Mouse (Mus musculus) forebrain, embryonic 11.5 days (tissue): ENCODE results near the gene Mtfp1. TPM values are rescaled to one million over a fixed set of nuclear protein-coding genes. Genes with fewer than 3 reads are reported as not detected.
A peak's percentile ranks its signal among the peaks of the same experiment; 100 is the strongest.

Experiments used
- ATAC-seq: fragments of 200-750 bp; cut with Nextera tagmentation; replicated peaks from 2 replicates; pipeline ENCODE4 v1.8.0; 2017; ENCODE audit warnings: moderate TSS enrichment; ENCODE audit not compliant: low FRiP score
- DNase-seq: peaks from one replicate; pipeline ENCODE4 v3.0.0-alpha.2; 2017; ENCODE audit warnings: low spot score
- H3K27ac ChIP-seq: fragments of 300-500 bp; sonication (generic); 2 replicates; pipeline ENCODE4 v1.5.1; 2014; ENCODE audit warnings: low read depth, low read length
- H3K27me3 ChIP-seq: fragments of 300-500 bp; sonication (generic); 2 replicates; pipeline ENCODE4 v1.6.1; 2014; ENCODE audit warnings: mild to moderate bottlenecking, low read length, mixed read lengths; ENCODE audit not compliant: control insufficient read depth, insufficient read depth
- H3K36me3 ChIP-seq: fragments of 300-500 bp; sonication (generic); 2 replicates; pipeline ENCODE4 v1.6.1; 2014; ENCODE audit warnings: mild to moderate bottlenecking, low read length, moderate library complexity, mixed read lengths; ENCODE audit not compliant: control insufficient read depth, insufficient read depth
- H3K4me1 ChIP-seq: fragments of 300-500 bp; sonication (generic); replicated peaks from 2 replicates; pipeline ENCODE4 v1.6.1; 2014; ENCODE audit warnings: low read length, mixed read lengths; ENCODE audit not compliant: control insufficient read depth, insufficient read depth
- H3K4me2 ChIP-seq: fragments of 300-500 bp; sonication (generic); 2 replicates; pipeline ENCODE4 v1.6.1; 2014; ENCODE audit warnings: low read depth, mild to moderate bottlenecking, low read length, moderate library complexity, mixed read lengths; ENCODE audit not compliant: severe bottlenecking
- H3K4me3 ChIP-seq: fragments of 300-500 bp; sonication (generic); 2 replicates; pipeline ENCODE4 v1.5.1; 2014; ENCODE audit warnings: low read depth, low read length
- H3K9ac ChIP-seq: fragments of 300-500 bp; sonication (generic); 2 replicates; pipeline ENCODE4 v1.6.1; 2014; ENCODE audit warnings: low read length
- H3K9me3 ChIP-seq: fragments of 300-500 bp; sonication (generic); 2 replicates; pipeline ENCODE4 v1.6.1; 2016; ENCODE audit warnings: low read length, mixed read lengths; ENCODE audit not compliant: control insufficient read depth
- WGBS: fragments of 180-500 bp; shearing (Covaris S2); extraction: QIAGEN DNeasy Blood & Tissue Kit; methylation state at CpG from one replicate; pipeline ENCODE4 v1.1.7; 2014; 5-methylcytosine and 5-hydroxymethylcytosine counted together
- polyA plus RNA-seq: library from polyadenylated mRNA; unstranded; fragments of >200 nt; fragmentation: Nextera tagmentation; extraction: Ambion mirVana; gene quantifications from 2 replicates; pipeline ENCODE4 v1.2.1, GENCODE M21; 2014

Gene Mtfp1
- polyA plus RNA-seq, 1 experiment from 2014 or later = 7.9 TPM

DNA sequence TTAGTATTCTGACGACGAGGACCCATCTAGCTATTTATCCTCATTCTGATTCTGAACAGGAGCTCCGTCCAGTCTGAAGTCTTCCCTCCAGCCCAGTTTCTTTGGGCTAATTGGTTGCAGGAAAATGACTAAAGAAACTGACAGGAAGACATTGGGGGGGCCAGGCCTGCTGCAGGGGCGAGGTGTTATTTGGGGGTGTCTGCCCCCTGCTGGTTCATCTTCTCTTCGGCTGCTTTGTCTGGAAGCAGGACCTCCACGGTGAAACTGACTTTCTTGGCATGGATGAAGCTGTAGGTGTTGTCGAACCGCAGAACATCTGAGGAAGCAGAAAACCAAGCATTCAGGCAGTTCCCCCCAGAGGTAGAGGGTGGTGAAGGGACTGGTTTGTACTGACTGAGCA, 2.9 kb upstream of the Mtfp1 start:
- DNase-seq (no peak), ATAC-seq (no peak)
- Histone ChIP-seq H3K4me1 (peaks cover 9% of the 10 kb centered on the region; the same call in 1 of the 2 replicates), H3K4me2 (no peak overlapping the region), H3K9me3 (no peaks in the 10 kb centered on the region), H3K4me3 (no peak overlapping the region), H3K27me3 (no peaks in the 10 kb centered on the region), H3K27ac (no peak overlapping the region), H3K9ac (no peak overlapping the region), H3K36me3 (no peaks in the 10 kb centered on the region)
- 69% methylated on average over 8 of the region's 8 CpGs for WGBS

DNA sequence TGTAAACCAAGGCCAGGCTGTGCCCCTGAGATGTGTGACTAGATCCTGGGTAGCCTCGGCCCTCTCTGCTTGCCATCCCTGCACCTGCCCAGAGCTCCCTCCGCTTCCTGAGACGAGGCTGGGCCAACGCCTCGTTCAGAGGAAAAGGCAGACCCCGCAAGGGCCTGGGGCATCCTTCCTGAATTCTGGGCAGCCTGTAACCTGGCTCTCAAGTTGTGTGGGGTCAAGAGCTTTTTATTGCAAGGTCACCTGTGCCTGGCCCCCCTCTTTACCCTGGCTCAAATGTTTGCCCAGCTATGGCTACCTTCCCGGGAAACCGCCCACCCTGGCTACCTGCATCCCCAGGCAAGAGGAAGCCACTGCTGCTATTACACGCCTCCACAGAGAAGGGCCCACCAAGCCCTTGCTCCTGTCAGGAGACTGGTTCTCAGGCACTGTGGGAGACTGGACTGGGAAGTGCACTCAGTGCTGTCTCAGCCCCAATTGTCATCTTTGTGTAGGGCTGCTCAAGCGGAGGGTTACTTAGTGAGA, 1.9 kb upstream of the Mtfp1 start:
- Histone ChIP-seq H3K4me2 (peak overlapping the region; percentile 90), H3K4me1 (peaks cover 9% of the 10 kb centered on the region; the same call in 1 of the 2 replicates), H3K27me3 (no peaks in the 10 kb centered on the region), H3K9me3 (no peaks in the 10 kb centered on the region), H3K9ac (peak overlapping the region; percentile 77), H3K36me3 (no peaks in the 10 kb centered on the region), H3K4me3 (peak overlapping the region; percentile 46), H3K27ac (peak overlapping the region; percentile 84)
- 20% methylated on average over 10 of the region's 10 CpGs for WGBS
- DNase-seq = peak; percentile 60
- peak; percentile 46 for ATAC-seq

DNA sequence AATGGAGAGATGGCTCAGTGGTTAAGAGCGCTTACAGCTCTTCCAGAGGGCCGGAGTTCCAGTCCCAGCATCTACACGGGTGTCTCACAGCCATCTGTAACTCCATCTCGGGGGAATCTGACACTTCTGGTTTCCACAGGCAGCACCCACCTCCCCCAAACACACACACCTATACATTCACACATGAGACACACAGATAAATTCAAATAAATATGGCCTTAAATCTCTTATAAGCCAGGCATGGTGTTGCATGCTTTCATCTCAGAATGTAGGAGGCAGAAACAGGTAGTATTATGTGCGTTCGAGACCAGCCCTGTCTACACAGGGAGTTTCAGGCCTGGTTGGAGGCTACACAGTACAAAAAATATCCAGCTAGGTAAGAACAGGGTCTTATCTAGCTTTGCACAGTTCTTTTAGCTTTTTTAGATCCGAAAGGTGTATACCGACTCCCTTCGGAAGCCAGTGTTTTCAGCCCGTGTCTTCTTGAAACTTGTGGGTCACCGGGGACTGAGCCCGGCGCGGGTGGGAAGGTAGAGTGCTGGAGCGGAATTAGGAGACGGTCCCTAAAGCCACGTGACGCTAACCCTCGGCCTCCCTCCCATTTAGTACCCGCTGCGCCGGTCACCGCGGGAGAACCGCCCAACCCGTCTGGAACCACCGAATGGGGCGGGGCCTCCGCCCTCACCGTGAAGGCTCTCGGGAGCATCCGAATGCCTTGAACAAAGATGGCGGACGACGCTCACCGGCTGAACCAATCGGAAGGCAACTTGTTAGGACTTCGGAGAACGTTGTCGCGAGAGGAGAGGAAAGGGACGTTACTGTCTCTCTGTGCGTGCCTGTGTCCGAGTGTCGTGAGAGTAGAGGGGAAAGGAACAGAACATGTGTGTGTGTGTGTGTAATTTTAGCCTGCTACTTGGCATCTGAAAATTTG, 1.1 kb upstream of the Mtfp1 start:
- peak overlapping the region; percentile 46 for H3K4me3 ChIP-seq
- no peaks in the 10 kb centered on the region for H3K9me3 ChIP-seq
- peak; percentile 93 for ATAC-seq
- peak; percentile 99 for DNase-seq
- H3K27me3 ChIP-seq = no peaks in the 10 kb centered on the region
- H3K9ac ChIP-seq = peak overlapping the region; percentile 77
- H3K4me1 ChIP-seq = peaks cover 9% of the 10 kb centered on the region; the same call in 1 of the 2 replicates
- no peaks in the 10 kb centered on the region for H3K36me3 ChIP-seq
- peak overlapping the region; percentile 90 for H3K4me2 ChIP-seq
- 3% methylated on average over 45 of the region's 45 CpGs for WGBS
- H3K27ac ChIP-seq = peak overlapping the region; percentile 84

DNA sequence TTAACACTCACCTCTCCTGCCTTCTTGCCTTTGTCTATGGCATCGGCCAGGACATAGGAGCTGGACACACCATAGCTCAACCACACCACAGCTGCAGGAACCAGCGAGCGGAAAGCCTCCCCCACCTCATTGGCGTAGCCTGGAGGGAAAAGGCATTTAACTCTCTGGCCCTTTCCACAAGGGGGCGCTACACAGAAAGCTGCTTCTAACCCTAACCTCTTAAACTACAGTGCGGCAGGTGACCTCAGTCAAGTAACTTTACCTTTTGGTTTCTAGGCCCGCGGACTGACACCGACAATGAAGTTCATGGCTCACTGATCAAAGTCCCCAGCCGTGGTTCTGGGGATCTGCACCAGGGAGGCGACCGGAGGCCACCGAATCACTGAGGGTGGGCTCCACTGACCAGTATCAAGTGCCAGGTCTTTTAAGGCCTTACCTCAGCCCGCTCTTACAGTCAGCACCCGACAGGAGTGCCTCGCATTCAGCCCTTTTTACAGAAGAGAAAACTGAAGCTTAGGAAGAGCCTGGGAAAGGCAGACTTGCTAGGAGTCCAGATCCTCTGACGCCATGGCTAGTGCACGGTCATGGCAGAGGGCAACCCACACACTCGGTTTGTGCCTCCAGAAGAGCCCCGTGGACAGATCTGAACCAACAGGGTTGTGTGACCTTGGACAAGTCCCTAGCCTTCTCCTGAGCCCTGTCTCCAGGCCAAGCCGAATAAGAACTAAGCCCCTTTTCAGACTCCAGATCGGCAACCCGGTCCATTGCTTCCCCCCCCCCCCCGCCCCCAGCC, 671 bp downstream of the Mtfp1 start:
- H3K9me3 ChIP-seq = no peaks in the 10 kb centered on the region
- H3K36me3 ChIP-seq = no peaks in the 10 kb centered on the region
- 0 out of 2 replicates have a peak overlapping the region, but pooled peaks have one; percentile 50 for H3K27ac ChIP-seq
- 5% methylated on average over 23 of the region's 24 CpGs for WGBS
- H3K4me2 ChIP-seq = peak overlapping the region; percentile 90
- no peak for ATAC-seq
- H3K4me3 ChIP-seq = peak overlapping the region; percentile 51
- DNase-seq = peak; percentile 80
- H3K27me3 ChIP-seq = no peaks in the 10 kb centered on the region
- H3K4me1 ChIP-seq = peaks cover 9% of the 10 kb centered on the region; the same call in 1 of the 2 replicates
- peak overlapping the region; percentile 55 for H3K9ac ChIP-seq

DNA sequence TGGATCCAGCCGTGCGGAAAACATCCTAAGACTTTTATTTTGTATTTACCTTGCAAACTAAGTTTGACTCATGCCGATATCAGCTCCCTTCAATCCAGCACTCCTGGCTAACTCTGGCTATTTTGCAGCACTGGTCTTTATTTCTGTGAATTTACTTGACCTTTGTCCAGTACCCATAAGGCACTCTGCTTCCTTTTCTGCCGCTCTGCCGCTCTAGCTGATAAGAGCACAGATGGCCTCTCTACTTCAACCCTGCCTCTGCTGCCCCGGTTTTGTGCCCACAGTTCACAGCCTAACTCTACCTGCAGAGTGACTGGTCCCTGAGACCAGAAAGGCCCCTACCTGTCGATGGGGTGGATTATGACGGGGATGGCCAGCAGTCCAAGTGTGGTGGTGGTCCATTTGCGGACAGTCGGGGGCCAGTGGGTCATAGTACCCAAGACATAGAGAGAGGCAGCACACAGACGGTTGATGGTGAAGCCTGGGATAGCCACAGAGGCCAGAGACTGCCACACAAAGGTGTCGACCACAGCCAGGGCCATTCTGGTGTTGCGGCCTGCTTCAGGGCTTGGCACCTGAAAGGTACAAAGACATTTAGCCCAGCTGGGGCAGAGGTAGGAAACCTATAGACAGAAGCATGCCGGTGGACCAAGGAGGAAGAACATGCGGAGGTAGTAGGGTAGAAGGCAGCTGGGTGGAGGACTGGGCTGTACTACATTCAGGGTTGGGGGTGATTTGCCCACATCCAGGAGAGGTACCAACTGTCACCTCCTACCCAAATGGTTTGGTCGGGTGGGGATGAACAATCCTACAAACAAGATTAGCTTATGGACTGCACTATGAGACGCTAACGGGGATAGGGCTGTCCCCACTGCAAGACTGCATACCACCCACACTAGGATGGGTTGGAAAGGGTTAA, 1.5 kb downstream of the Mtfp1 start:
- Histone ChIP-seq H3K9ac (no peak overlapping the region), H3K27ac (no peak overlapping the region), H3K4me1 (peaks cover 9% of the 10 kb centered on the region; the same call in 1 of the 2 replicates), H3K4me3 (no peak overlapping the region), H3K27me3 (no peaks in the 10 kb centered on the region), H3K36me3 (no peaks in the 10 kb centered on the region), H3K9me3 (no peaks in the 10 kb centered on the region), H3K4me2 (no peak overlapping the region)
- DNase-seq (no peak), ATAC-seq (no peak)
- 88% methylated on average over 18 of the region's 18 CpGs for WGBS

DNA sequence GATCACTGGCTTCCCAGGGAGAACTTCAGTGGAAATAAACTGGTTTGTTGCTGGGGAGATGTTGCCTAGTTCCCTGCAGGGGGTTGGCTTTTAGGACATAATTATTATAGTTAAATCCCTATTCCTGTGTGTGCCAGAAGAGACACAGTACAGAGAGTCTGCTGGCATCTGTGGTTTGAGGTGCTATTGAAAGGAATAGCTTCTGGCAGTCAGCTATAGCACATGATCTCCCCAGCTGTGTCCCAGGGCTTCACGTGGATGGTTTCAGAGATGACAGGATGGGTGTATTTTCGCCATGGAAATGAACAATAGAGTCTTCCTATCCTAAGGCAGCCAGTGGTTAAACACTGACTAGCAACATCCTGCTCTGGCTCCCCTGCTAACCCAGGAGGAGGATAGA, 8.0 kb downstream of the Mtfp1 start:
- DNase-seq = no peak
- Histone ChIP-seq H3K4me3 (no peak overlapping the region), H3K4me2 (no peak overlapping the region), H3K4me1 (no peaks in the 10 kb centered on the region), H3K27ac (no peak overlapping the region), H3K27me3 (no peaks in the 10 kb centered on the region), H3K9me3 (no peaks in the 10 kb centered on the region), H3K36me3 (no peaks in the 10 kb centered on the region), H3K9ac (no peak overlapping the region)
- WGBS = 81% methylated on average over 2 of the region's 2 CpGs
- ATAC-seq = no peak

DNA sequence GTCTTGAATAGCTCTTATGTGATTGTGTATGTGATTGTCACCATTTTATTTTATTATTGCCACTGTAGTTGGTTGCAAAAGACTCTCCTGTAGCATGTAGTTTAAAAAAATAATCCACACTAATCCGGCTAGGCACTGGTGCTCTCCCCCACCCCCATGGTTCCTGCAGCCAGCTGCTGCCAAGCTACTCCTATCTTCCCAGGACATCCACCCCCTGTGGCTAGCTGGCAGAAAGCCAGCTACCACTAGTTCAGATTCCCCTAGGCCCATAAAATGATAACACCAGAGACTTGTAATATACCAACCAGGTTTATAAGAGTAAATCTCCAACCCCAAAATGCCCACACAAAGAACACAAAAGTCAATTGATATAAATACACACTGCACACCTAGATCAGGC, 9.0 kb downstream of the Mtfp1 start:
- H3K36me3 ChIP-seq = no peaks in the 10 kb centered on the region
- no peaks in the 10 kb centered on the region for H3K9me3 ChIP-seq
- no peaks in the 10 kb centered on the region for H3K4me1 ChIP-seq
- WGBS = 68% methylated on average over 1 of the region's 1 CpGs
- DNase-seq = no peak
- ATAC-seq = no peak
- no peak overlapping the region for H3K4me3 ChIP-seq
- H3K27me3 ChIP-seq = no peaks in the 10 kb centered on the region
- H3K27ac ChIP-seq = no peak overlapping the region
- no peak overlapping the region for H3K9ac ChIP-seq
- no peak overlapping the region for H3K4me2 ChIP-seq
